In genomic region chr11:77822781-77823180, GRCm38 (mm10) we compare ENCODE assay signal across 8 mouse cellular contexts. TPM values are rescaled to one million over a fixed set of nuclear protein-coding genes. Genes with fewer than 3 reads are reported as not detected.
DNase-seq lines count a peak whose midpoint lies in the region; ATAC-seq and TF ChIP-seq lines count a peak whose summit lies in the region.

No protein-coding gene starts in this region.

- no peak for TF ChIP-seq POLR2A in cerebellum, adult 2 months (IDR thresholded peaks at IDR 0.05; ENCODE audit: borderline replicate concordance, insufficient read depth, low read length)

- H3K27ac ChIP-seq in cerebellum, adult 2 months (ENCODE audit: insufficient read depth, low read length), result no peak overlapping the region
- peak overlapping the region; percentile 39; the same call in 1 of the 2 replicates for H3K27ac ChIP-seq in midbrain, embryonic 10.5 days (replicated peaks)
- H3K27ac ChIP-seq in midbrain, embryonic 16.5 days (ENCODE audit: low read length), result no peak overlapping the region
- no peak overlapping the region for H3K27ac ChIP-seq in midbrain, embryonic 14.5 days (replicated peaks; ENCODE audit: low read depth, low read length)

- WGBS in cerebellum, adult 2 months, result 31% methylated on average over 7 of the region's 7 CpGs
- 15% methylated on average over 7 of the region's 7 CpGs for WGBS in midbrain, embryonic 10.5 days
- WGBS in midbrain, embryonic 16.5 days, result 15% methylated on average over 7 of the region's 7 CpGs
- WGBS in midbrain, embryonic 14.5 days, result 14% methylated on average over 7 of the region's 7 CpGs

- H3K4me3 ChIP-seq in cerebellum, adult 2 months (replicated peaks; ENCODE audit: insufficient read depth, low read depth, low read length), result no peak overlapping the region
- no peak overlapping the region for H3K4me3 ChIP-seq in midbrain, embryonic 10.5 days
- H3K4me3 ChIP-seq in midbrain, embryonic 16.5 days (ENCODE audit: low read depth, low read length), result no peak overlapping the region
- H3K4me3 ChIP-seq in midbrain, embryonic 14.5 days (replicated peaks; ENCODE audit: low read depth, low read length), result no peak overlapping the region

- H3K36me3 ChIP-seq in midbrain, embryonic 10.5 days, result peaks cover 69% of the 10 kb centered on the region
- H3K36me3 ChIP-seq in midbrain, embryonic 16.5 days (ENCODE audit: control insufficient read depth, insufficient read depth, low read length), result peaks cover 34% of the 10 kb centered on the region
- H3K36me3 ChIP-seq in midbrain, embryonic 14.5 days (ENCODE audit: control insufficient read depth, insufficient read depth, low read length), result peaks cover 64% of the 10 kb centered on the region

- peak; percentile 49 to 75 for DNase-seq in cerebellum, adult 2 months
- no peak for DNase-seq in cerebellum, adult 9-11 months
- DNase-seq in midbrain, embryonic 10.5 days (ENCODE audit: low spot score), result peak; percentile 82
- peak; percentile 82 to 87 for DNase-seq in cerebellum, postnatal 10 days
- peak; percentile 68 to 71 for DNase-seq in layer of hippocampus, postnatal 14 days (ENCODE audit: low spot score in 2 of 2)
- DNase-seq in midbrain, embryonic 14.5 days, result peak; percentile 84
- DNase-seq in thymus, postnatal 0 days (ENCODE audit: low spot score), result peak; percentile 77

- no peak overlapping the region for H3K4me2 ChIP-seq in midbrain, embryonic 16.5 days (ENCODE audit: low read length)
- H3K4me2 ChIP-seq in midbrain, embryonic 14.5 days (ENCODE audit: low read length), result no peak overlapping the region

- H3K4me1 ChIP-seq in cerebellum, adult 2 months (ENCODE audit: control insufficient read depth, insufficient read depth, low read length), result peaks cover 22% of the 10 kb centered on the region
- H3K4me1 ChIP-seq in midbrain, embryonic 10.5 days, result peaks cover 36% of the 10 kb centered on the region
- peaks cover 19% of the 10 kb centered on the region for H3K4me1 ChIP-seq in midbrain, embryonic 16.5 days (ENCODE audit: control insufficient read depth, insufficient read depth, low read length)
- peaks cover 3% of the 10 kb centered on the region; the same call in 1 of the 2 replicates for H3K4me1 ChIP-seq in midbrain, embryonic 14.5 days (ENCODE audit: control insufficient read depth, insufficient read depth, low read length)

- peak; percentile 78 for TF ChIP-seq CTCF in cerebellum, adult 2 months (IDR thresholded peaks at IDR 0.05; ENCODE audit: borderline replicate concordance, insufficient read depth, low read depth, low read length)

- no peaks in the 10 kb centered on the region for H3K27me3 ChIP-seq in cerebellum, adult 2 months (ENCODE audit: control insufficient read depth, insufficient read depth, low read length)
- H3K27me3 ChIP-seq in midbrain, embryonic 10.5 days (ENCODE audit: low read depth, poor library complexity, severe bottlenecking), result peaks cover 17% of the 10 kb centered on the region; the same call in 1 of the 2 replicates
- no peaks in the 10 kb centered on the region for H3K27me3 ChIP-seq in midbrain, embryonic 16.5 days (ENCODE audit: control insufficient read depth, insufficient read depth, low read depth, low read length)
- no peaks in the 10 kb centered on the region for H3K27me3 ChIP-seq in midbrain, embryonic 14.5 days (ENCODE audit: control insufficient read depth, insufficient read depth, low read length)

- H3K9me3 ChIP-seq in midbrain, embryonic 10.5 days (replicated peaks), result no peaks in the 10 kb centered on the region
- H3K9me3 ChIP-seq in midbrain, embryonic 16.5 days (replicated peaks; ENCODE audit: control insufficient read depth, low read length, poor library complexity, severe bottlenecking), result no peaks in the 10 kb centered on the region
- no peaks in the 10 kb centered on the region for H3K9me3 ChIP-seq in midbrain, embryonic 14.5 days (ENCODE audit: control insufficient read depth, low read length)

- no peak for ATAC-seq in midbrain, embryonic 16.5 days
- no peak for ATAC-seq in midbrain, embryonic 14.5 days (ENCODE audit: low FRiP score, low TSS enrichment)

- H3K9ac ChIP-seq in midbrain, embryonic 16.5 days (ENCODE audit: low read depth, low read length), result no peak overlapping the region
- H3K9ac ChIP-seq in midbrain, embryonic 14.5 days (replicated peaks; ENCODE audit: low read length), result no peak overlapping the region

RNA-seq across cellular contexts. Expression of gene Gm10277, which starts 35.2 kb away (rescaled TPM):
- not detected in 2 replicates for polyA plus RNA-seq in cerebellum, adult 2 months (2012; rRNA removed)
- 1.4 and 1.5 TPM in 2 replicates for polyA plus RNA-seq in midbrain, embryonic 10.5 days (2016; fragmentation: Nextera tagmentation; extraction: Ambion mirVana)
- 2.0 and 2.5 TPM in 2 replicates for polyA plus RNA-seq in midbrain, embryonic 16.5 days (2015; fragmentation: Nextera tagmentation; extraction: Ambion mirVana)
- not detected for total RNA-seq in layer of hippocampus, postnatal 14 days (2021)
- 1.0 and 1.6 TPM in 2 replicates for polyA plus RNA-seq in midbrain, embryonic 14.5 days (2014; fragmentation: Nextera tagmentation; extraction: Ambion mirVana)
- 0.39 and 1.1 TPM in 2 replicates for polyA plus RNA-seq in thymus, postnatal 0 days (2015; fragmentation: Nextera tagmentation; extraction: Ambion mirVana)

RNA-seq across cellular contexts. Expression of gene Myo18a, which starts 59.7 kb away (rescaled TPM):
- 56.5 and 62.1 TPM in 2 replicates for polyA plus RNA-seq in cerebellum, adult 2 months (2012; rRNA removed)
- polyA plus RNA-seq in midbrain, embryonic 10.5 days (2016; fragmentation: Nextera tagmentation; extraction: Ambion mirVana), result 24.6 and 38.7 TPM in 2 replicates
- 46.8 and 55.4 TPM in 2 replicates for polyA plus RNA-seq in midbrain, embryonic 16.5 days (2015; fragmentation: Nextera tagmentation; extraction: Ambion mirVana)
- total RNA-seq in layer of hippocampus, postnatal 14 days (2021), result 100 to 1,000 TPM; 159 to 173 TPM
- polyA plus RNA-seq in midbrain, embryonic 14.5 days (2014; fragmentation: Nextera tagmentation; extraction: Ambion mirVana), result 42.3 and 49.7 TPM in 2 replicates
- polyA plus RNA-seq in thymus, postnatal 0 days (2015; fragmentation: Nextera tagmentation; extraction: Ambion mirVana), result 25.5 and 27.5 TPM in 2 replicates
